Mouse (Mus musculus): Measurements from ENCODE around the gene Tnp2.

The Tnp2 gene

GRCm38 (mm10) chr16:10788866-10789265, 406 bp upstream of the Tnp2 start:
- DNase-seq (ENCODE audit: extremely low spot score, low spot score), result no peak

DNA sequence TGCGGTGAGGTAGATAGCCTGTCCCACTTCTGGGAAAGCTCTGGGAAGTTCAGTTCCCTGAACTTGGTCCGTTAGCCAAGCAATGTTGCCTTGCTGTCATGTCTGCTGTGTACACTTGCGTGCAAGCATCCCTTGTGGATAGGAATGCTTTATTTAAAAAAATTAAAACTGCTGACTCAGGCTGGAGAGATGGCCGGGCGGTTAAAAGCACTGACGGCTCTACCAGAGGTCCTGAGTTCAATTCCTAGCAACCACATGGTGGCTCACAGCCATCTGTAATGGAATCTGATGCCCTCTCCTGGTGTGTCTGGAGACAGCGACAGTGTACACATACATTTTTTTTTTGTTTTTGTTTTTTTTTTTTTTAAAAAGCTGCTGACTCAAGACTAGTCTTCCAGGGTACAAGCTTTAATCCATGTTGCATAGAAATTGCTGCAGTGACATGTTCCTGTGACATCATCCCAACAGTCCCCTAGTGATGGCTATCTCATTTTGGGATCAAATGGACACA, 857 bp downstream of the Tnp2 start:
- no peak for DNase-seq (ENCODE audit: extremely low spot score, low spot score)

GRCm38 (mm10) chr16:10786782-10787547, 1.5 kb downstream of the Tnp2 start:
- no peak for DNase-seq (ENCODE audit: extremely low spot score, low spot score)

DNA sequence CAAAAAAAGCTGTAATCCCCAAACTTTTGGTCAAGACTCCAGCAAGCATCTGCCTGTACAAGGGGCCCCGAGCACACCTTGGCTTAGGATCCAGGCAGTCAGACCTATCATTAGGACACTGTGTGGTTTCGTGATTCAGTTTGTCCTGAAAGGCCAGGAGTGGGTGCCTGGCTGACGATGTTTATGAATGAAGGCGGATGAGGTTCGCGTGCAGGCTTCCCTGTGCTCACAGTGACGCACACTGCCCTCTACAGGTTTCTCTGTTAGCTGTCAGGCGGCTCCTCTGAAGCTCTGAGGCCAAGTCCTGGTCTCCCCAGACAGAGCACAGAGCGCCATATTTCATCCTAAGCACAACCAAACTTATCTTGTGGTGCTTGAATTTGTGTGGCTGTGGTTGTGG, 2.2 kb downstream of the Tnp2 start:
- DNase-seq (ENCODE audit: extremely low spot score, low spot score), result peak; percentile 84

- peak; percentile 90 for DNase-seq (ENCODE audit: extremely low spot score, low spot score)
Measured at GRCm38 (mm10) chr16:10785371-10786231, 2.9 kb downstream of the Tnp2 start, which contains the start of gene Socs1. Gene Socs1 (minus strand): TSS chr16:10785536.

DNA sequence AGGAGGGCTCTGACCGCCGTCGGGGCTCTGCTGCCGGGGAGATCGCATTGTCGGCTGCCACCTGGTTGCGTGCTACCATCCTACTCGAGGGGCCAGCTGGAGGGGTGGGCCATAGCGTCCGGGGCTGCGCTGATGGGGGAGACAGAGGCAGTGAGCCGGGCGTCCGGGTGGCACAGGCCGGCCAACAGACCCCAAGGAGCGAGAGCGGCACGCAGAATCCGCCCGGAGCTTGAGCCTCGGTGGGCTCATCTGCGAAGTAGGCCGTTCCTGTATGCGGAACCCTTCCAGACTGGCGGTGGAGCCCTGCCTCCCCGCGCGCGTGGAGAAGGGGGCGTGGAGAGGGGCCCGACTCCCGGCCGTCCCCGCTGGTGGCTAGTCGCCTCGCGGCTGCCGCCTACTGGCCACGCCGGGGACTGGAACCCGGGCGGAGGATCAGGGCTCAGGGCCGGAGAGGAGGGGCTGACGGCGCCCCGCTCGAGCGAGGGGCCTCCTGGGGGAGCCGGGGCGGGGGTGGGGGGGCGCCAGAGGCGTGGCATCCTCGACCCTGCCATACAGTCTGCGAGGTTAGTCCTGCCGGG, 3.6 kb downstream of the Tnp2 start:
- DNase-seq (ENCODE audit: extremely low spot score, low spot score), result peak; percentile 96

DNA sequence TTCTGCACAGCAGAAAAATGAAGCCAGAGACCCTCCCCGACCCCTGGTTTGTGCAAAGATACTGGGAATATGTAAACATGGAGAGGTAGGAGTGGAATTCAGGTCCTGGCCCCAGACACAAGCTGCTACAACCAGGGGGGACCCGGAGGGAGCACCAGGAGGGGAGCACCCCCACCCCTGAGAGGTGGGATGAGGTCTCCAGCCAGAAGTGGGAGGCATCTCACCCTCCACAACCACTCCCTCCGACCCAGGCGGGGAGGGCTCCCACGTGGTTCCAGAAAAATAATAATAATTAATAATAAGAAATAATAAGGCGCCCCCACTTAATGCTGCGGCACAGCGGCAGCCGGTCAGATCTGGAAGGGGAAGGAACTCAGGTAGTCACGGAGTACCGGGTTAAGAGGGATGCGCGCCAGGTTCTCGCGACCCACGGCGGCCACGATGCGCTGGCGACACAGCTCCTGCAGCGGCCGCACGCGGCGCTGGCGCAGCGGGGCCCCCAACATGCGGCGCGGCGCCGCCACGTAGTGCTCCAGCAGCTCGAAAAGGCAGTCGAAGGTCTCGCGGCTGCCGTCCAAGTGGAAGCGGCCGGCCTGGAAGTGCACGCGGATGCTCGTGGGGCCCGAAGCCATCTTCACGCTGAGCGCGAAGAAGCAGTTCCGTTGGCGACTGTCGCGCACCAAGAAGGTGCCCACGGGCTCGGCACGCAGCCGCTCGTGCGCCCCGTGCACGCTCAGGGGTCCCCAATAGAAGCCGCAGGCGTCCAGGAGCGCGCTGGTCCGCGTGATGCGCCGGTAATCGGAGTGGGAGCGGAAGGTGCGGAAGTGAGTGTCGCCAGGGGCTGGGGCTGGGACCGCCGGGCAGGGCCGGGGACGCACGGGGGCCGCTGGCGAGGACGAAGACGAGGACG, 4.3 kb downstream of the Tnp2 start:
- peak; percentile 70 for DNase-seq (ENCODE audit: extremely low spot score, low spot score)

DNA sequence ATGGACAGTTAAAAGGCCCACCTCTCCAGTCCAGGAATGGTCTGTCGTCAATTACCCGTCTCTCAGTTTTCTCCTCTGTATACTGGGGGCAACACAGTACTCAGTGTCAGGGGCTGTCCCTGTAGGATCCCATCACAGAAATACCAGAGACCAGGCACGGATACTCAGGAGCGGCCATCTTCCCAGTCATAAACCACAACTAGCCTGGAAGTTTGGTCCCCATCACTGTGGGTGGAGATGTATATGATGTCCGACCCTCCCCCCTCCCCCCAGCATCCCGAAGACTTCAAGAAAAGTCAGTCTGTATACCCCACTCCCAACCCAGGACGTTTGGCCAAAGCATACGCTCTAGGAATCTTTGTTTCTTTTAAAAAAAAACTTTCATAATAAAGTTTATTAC, 5.0 kb downstream of the Tnp2 start:
- no peak for DNase-seq (ENCODE audit: extremely low spot score, low spot score)

DNA sequence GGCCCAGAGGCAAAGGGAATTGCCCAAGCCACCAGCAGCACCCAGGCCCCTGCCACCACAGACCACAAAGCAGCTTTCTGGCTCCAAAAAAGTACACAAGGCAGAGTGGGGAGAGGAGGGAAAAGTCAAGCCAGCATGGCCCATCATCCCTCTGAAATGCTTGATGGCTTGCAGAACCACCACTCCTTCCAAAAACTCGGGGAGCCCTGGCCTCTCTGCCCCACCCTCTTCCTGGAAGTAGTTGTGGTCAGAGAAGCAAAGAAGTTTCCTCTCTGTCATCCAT, 5.4 kb downstream of the Tnp2 start:
- DNase-seq (ENCODE audit: extremely low spot score, low spot score), result no peak

- no peak for DNase-seq (ENCODE audit: extremely low spot score, low spot score)
Measured at GRCm38 (mm10) chr16:10782377-10783151, 5.9 kb downstream of the Tnp2 start.

DNA sequence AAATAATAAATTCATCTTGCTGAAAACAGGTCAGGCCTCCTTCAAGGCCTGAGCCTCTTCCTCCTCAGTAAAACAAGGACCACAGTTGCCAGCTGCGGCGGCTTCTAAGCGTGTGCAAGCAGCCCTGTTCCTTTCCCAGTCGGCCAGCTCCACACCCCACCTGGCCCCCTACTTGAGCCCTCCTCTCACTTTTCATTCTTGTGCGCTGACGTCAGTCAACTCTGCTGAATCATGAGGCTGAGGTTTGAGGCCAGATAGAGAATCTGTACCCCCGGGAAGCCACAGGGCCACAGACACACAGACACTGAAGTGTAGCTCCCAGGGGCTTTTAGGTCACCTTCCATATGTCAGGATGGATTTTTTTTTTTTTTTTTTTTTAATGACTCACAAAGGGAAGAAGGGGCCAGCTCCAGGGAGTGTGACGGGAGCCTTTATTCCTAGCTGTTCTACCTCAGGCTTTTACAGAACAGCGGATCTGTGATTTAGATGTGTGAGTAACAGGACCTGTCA, 6.5 kb downstream of the Tnp2 start:
- DNase-seq (ENCODE audit: extremely low spot score, low spot score), result no peak

GRCm38 (mm10) chr16:10780631-10781120, 7.8 kb downstream of the Tnp2 start:
- DNase-seq (ENCODE audit: extremely low spot score, low spot score), result no peak

DNA sequence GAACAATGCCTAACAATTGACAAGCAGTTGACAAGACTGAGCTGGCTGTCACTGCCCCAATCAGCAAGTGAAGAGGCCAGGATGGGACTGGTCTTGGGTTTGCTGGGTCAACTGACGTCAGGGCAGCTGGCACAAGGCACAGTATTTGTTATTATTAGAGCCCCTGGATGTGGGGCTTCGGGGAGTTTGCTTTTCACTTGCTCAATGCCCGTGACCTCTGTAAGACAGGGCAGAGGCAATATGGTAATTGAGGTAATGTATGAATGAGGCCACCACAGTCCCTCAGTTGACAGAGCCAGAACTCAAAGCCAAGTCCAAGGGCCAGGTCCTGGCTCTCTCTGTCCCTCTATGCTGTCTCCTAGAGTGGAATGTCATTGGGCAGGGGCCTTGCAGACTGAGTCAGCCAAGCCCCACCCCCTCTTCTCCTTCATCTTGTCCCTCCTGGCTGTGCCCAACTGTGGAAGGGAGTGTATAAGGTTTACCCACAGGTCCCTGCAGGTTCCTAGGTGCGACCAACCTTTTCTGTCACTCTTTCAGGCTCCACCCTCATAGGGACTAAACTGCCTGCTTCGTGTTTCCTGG, 10.8 kb downstream of the Tnp2 start:
- no peak for DNase-seq (ENCODE audit: extremely low spot score, low spot score)

DNA sequence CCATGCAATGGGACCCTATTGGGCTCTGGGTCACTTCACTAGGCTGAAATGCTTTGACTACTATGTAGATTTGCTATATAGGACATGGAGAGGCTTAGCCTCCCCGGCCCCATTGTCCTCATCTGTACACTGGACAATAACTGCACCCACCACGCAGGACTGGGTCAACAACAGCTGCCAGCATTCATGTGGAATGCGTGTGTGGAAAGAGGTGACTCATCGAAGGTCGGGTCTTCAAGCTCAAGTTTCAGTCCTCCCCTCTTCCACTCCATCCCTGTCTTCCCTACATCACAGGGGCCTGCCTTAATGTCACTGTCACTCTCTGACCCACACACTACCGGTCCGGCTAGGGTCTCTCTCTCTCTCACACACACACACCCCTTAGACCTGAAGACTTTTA, 12.1 kb downstream of the Tnp2 start:
- DNase-seq (ENCODE audit: extremely low spot score, low spot score), result no peak

DNA sequence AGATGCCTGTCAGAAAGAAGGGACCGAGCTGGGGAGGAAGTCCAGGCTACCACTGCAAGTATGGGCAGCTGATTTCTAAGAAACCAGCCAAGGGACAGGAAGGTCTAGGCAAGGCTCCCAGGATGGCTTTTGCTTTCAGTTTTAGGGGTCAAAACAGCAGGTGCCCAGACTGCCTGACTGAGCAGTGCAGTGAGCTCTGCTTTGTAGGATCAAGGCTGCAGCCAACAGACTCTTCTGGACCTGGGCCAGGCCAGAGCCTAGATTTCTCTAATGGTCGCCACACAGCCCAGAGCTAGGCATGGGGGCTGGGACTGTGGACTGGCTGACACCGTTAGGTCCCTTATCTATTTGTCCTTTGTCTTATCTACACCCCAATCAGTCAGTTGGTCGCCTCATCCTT, 13.7 kb downstream of the Tnp2 start:
- no peak for DNase-seq (ENCODE audit: extremely low spot score, low spot score)

GRCm38 (mm10) chr16:10773543-10773942, 14.9 kb downstream of the Tnp2 start:
- no peak for DNase-seq (ENCODE audit: extremely low spot score, low spot score)

DNA sequence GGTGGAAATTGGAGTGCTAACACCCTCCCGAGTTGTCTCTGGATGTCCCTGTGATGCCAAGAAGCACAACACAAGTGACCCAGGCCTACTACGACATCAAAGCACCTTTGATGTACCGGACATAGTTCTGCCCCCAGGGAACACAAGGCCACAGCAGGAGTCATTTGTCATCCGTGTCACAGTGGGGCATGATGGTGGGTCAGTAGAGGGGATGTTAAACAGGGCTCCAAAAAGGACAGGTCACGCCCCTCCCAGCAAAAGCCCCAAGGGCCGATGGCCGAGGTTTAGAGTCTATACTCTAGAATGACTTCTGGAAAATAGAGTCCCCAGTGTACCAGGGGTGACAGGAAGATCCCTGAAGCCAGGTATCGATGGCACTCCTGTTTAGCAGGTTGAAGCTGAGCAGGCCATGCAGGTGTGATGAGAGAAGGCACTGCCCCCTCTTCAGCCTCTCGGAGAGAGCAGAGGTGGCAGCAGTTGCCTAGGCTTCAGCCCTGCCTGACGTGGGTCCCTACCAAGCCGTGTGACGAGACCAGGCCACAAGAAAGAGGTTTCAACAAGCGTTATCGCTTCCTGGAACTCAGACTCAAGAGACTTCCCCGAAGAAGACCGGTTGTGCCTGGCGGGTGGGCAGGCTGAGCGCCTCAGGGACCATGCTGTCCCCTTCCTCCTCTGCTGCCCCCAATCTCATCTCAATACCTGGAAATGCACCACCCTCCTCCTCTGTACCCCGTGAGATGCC, 16.5 kb downstream of the Tnp2 start:
- no peak for DNase-seq (ENCODE audit: extremely low spot score, low spot score)

DNA sequence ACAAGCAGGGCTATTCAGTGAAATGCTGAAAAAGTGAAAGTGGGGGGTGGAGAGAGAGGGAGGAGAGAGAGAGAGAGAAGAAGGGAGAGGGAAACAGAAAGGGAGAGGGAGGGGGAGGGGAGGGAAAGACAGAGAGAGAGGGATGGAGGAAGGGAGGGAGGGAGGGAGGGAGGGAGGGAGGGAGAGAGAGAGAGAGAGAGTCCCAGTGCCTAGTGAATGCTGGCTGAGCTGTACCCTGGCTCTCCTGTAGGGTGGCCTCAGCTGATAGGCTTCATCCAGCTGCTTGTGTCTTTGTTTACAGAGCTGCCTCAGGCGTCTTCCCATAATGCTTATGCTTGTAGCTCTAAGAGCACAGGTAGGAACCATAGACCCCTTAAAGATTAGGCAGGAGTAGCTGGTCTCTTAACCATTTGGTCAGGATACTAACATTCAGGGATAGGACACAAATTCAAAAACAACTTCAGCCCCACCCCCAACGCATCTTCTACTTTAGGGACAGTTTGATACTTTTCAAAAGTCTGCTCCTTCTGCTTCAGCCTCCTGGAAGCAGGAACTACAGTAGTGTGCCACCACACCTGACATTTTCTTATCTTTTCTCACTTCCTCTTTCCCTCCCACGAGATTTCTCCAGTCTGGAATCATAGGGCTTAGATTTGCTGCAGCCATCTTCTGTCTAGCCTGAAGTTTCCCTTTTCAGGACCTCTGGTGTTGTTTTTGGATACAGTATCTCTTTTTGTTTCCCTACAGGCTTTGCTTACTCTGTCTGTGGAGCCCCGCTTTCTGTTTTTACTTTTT, 17.7 kb downstream of the Tnp2 start:
- no peak for DNase-seq (ENCODE audit: extremely low spot score, low spot score)
